Mouse (Mus musculus): ENCODE results near the gene Spsb4. TPM values are rescaled to one million over a fixed set of nuclear protein-coding genes. Genes with fewer than 3 reads are reported as not detected.
"Not testable (repeated sequence)": the region's sequence is repeated elsewhere in the genome, so short reads cannot be mapped to it uniquely, and the experiment has no call there.

Spsb4 gene
- polyA plus RNA-seq, 1 experiment from 2014 or later, result 1.2 TPM

DNA sequence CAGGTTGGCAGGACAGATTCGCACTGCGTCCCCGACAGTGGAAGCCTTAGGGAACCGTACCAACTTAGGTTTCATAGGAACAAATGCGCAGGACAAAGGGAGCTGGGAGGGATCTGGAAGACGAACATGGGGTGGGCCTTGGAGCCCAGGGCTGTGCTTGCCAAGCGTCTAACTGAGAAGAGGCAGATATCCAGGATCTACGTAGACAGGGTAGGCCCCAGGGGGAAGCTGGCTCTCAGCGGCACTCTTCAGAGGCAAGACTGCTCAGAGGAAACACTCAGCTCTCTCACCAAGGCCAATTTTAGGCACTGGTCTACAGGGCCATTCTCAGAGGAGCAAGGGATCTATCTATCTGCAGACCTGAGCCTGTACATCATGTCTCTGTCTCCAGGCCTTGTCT lies 69.1 kb downstream of the Spsb4 start:
- no peak for ATAC-seq (ENCODE audit: insufficient read depth)
- WGBS (ENCODE audit: insufficient replicate concordance), result 75% methylated on average over 9 of the region's 9 CpGs
- H3K9ac ChIP-seq, result no peak overlapping the region
- no peaks in the 10 kb centered on the region; the same call in 1 of the 2 replicates for H3K4me1 ChIP-seq (replicated peaks)
- H3K36me3 ChIP-seq (replicated peaks), result no peaks in the 10 kb centered on the region
- peaks cover 71% of the 10 kb centered on the region for H3K27me3 ChIP-seq
- no peaks in the 10 kb centered on the region for H3K9me3 ChIP-seq (replicated peaks)
- H3K4me2 ChIP-seq, result no peak overlapping the region
- no peak overlapping the region for H3K27ac ChIP-seq (replicated peaks)
- no peak overlapping the region for H3K4me3 ChIP-seq (replicated peaks)

DNA sequence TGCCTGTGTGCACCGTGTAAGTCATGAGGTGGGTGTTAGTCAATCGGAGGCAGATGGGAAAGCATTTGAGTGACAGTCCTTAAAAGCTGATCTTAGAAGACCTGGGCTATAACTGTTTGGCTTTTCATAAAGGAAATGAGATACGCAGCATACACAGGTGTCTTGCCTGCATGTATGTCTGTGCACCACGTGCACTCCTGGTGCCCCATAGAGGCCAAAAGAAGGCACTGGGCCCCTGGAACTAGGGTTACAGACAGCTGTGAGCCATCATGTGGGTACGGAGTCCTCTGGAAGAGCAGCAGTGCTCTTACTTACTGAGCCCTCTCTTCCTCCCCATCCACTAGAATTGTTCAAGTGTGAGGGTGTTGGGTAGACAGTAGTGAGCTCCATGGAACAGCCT lies 70.1 kb downstream of the Spsb4 start:
- no peak for ATAC-seq (ENCODE audit: insufficient read depth)
- WGBS (ENCODE audit: insufficient replicate concordance), result 71% methylated on average over 5 of the region's 5 CpGs
- no peak overlapping the region for H3K27ac ChIP-seq (replicated peaks)

DNA sequence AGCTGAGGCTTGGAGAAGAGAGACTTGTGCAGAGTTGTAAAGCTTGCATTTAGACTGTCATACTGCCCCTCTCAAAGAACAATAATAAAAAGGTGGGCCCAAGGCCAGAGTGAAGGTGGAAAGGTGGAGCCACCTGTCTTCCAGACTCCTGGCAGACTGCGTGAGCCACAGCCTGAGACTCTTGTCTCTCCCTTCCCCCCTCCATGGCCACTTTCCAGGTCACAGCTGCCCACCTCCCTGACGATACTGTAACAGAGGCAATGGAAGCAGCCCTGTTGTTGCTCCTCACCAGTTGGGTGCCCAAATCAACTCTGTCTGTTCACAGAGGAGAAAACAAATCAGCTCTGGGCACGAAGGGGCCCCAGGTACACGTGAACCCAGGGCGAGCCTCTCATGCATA lies 71.5 kb downstream of the Spsb4 start:
- 60% methylated on average over 5 of the region's 5 CpGs for WGBS (ENCODE audit: insufficient replicate concordance)
- Histone ChIP-seq H3K27ac (replicated peaks) (no peak overlapping the region), H3K27me3 (peaks cover 76% of the 10 kb centered on the region)

More for the DNA sequence above, 70.1 kb downstream of the Spsb4 start:
- Histone ChIP-seq H3K4me1 (replicated peaks) (no peaks in the 10 kb centered on the region; the same call in 1 of the 2 replicates), H3K36me3 (replicated peaks) (no peaks in the 10 kb centered on the region), H3K27me3 (peaks cover 72% of the 10 kb centered on the region), H3K9me3 (replicated peaks) (no peaks in the 10 kb centered on the region), H3K4me3 (replicated peaks) (no peak overlapping the region), H3K4me2 (no peak overlapping the region), H3K9ac (no peak overlapping the region)

DNA sequence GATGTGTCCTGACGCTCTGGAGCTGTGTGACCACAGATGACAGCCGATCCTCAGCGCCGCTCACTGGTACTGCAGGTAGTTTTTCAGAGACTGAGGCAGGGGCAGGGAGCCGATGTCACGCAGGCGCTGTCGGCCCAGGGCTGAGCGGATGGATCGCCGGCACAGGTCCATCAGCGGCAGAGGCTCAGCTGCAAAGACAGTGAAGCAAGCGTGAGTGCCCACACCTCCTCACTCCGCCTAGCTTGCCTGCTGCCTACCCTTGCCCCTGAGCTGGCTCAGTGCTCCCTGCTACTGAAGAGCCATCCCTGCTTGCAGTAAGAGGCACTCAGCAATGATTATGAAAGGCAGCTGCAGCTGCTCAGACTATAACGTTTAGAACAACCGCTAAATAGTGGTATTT lies 74.1 kb downstream of the Spsb4 start:
- no peak for ATAC-seq (ENCODE audit: insufficient read depth)
- Histone ChIP-seq H3K27ac (replicated peaks) (no peak overlapping the region), H3K36me3 (replicated peaks) (no peaks in the 10 kb centered on the region), H3K4me2 (no peak overlapping the region), H3K9me3 (replicated peaks) (no peaks in the 10 kb centered on the region), H3K4me1 (replicated peaks) (no peaks in the 10 kb centered on the region), H3K27me3 (peaks cover 69% of the 10 kb centered on the region), H3K4me3 (replicated peaks) (no peak overlapping the region), H3K9ac (no peak overlapping the region)
- 56% methylated on average over 16 of the region's 16 CpGs for whole genome bisulfite sequencing (ENCODE audit: insufficient replicate concordance)

More for the DNA sequence above, 71.5 kb downstream of the Spsb4 start:
- Histone ChIP-seq H3K9ac (no peak overlapping the region), H3K36me3 (replicated peaks) (no peaks in the 10 kb centered on the region), H3K4me2 (no peak overlapping the region), H3K9me3 (replicated peaks) (no peaks in the 10 kb centered on the region), H3K4me1 (replicated peaks) (no peaks in the 10 kb centered on the region; the same call in 1 of the 2 replicates), H3K4me3 (replicated peaks) (no peak overlapping the region)
- ATAC-seq (ENCODE audit: insufficient read depth), result no peak

DNA sequence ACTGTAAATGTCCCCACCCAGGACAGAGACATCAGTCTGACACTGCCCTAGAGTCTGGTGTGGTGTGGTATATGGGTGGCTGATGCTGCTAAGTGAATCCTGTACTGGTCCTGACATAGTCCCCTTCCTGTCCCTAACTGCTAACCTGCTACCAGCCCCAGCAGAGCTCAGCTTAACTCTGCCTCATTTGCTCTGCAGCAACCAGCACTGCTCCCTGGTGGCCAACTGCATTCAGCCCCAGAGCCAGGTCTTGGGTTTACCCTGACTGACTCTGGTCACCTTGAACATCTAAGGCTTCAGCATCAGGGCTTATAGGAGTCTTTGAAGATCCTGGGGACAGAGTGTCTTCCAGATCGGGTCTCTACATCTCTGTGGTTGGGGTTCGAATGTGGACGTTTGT lies 75.7 kb downstream of the Spsb4 start:
- Histone ChIP-seq H3K27ac (replicated peaks) (no peak overlapping the region), H3K4me1 (replicated peaks) (no peaks in the 10 kb centered on the region), H3K4me2 (no peak overlapping the region), H3K9ac (no peak overlapping the region), H3K9me3 (replicated peaks) (no peaks in the 10 kb centered on the region), H3K36me3 (replicated peaks) (no peaks in the 10 kb centered on the region), H3K27me3 (peaks cover 53% of the 10 kb centered on the region), H3K4me3 (replicated peaks) (no peak overlapping the region)
- no peak for ATAC-seq (ENCODE audit: insufficient read depth)
- 63% methylated on average over 3 of the region's 3 CpGs for WGBS (ENCODE audit: insufficient replicate concordance)

DNA sequence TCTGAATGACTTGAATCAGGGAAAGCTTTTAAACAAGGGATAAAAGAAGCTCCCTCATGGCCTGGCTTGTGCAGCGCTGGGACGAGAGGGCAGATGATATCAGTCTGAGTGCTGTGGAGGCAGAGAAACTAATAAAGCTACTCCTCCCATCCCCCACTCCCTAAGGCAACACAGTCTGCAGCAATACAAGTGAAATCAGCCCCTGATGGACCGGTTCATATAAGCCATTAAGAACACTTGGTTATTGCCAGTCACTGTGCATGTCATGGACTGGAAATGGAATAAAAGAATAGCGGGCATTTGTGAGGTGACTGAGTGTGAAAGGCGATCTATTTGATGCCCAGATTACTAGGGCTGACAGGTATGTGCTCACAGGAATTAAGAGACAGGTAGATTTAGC lies 79.8 kb downstream of the Spsb4 start:
- no peak overlapping the region for H3K27ac ChIP-seq (replicated peaks)
- WGBS (ENCODE audit: insufficient replicate concordance), result 62% methylated on average over 5 of the region's 5 CpGs
- H3K4me1 ChIP-seq (replicated peaks), result no peaks in the 10 kb centered on the region
- no peaks in the 10 kb centered on the region for H3K9me3 ChIP-seq (replicated peaks)
- no peak for ATAC-seq (ENCODE audit: insufficient read depth)
- H3K4me2 ChIP-seq, result no peak overlapping the region
- peaks cover 31% of the 10 kb centered on the region for H3K27me3 ChIP-seq
- H3K36me3 ChIP-seq (replicated peaks), result no peaks in the 10 kb centered on the region
- no peak overlapping the region for H3K9ac ChIP-seq
- H3K4me3 ChIP-seq (replicated peaks), result no peak overlapping the region

DNA sequence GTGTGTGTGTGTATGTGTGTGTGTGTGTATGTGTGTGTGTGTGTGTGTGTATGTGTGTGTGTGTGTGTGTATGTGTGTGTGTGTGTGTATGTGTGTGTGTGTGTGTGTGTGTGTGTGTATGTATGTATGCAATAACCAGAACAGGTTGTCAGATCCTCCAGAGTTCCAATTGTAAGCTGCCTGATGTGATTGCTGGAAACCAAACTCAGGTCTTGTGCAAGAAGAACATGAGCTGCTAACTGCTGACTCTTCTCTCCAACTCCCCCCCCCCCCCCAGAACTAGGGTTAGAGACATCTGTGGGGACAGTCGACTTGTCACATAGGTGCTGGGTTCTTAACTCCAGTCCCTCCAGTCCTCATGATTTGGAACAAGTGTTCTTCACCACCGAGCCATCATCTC lies 82.2 kb downstream of the Spsb4 start:
- not testable (repeated sequence) for H3K9ac ChIP-seq; H3K4me2 ChIP-seq; H3K36me3 ChIP-seq (replicated peaks); H3K9me3 ChIP-seq (replicated peaks); H3K27ac ChIP-seq (replicated peaks); ATAC-seq (ENCODE audit: insufficient read depth); H3K4me3 ChIP-seq (replicated peaks); H3K4me1 ChIP-seq (replicated peaks)
- H3K27me3 ChIP-seq, result peaks cover 12% of the 10 kb centered on the region; the same call in 1 of the 2 replicates
- 47% methylated on average over 2 of the region's 2 CpGs for WGBS (ENCODE audit: insufficient replicate concordance)

DNA sequence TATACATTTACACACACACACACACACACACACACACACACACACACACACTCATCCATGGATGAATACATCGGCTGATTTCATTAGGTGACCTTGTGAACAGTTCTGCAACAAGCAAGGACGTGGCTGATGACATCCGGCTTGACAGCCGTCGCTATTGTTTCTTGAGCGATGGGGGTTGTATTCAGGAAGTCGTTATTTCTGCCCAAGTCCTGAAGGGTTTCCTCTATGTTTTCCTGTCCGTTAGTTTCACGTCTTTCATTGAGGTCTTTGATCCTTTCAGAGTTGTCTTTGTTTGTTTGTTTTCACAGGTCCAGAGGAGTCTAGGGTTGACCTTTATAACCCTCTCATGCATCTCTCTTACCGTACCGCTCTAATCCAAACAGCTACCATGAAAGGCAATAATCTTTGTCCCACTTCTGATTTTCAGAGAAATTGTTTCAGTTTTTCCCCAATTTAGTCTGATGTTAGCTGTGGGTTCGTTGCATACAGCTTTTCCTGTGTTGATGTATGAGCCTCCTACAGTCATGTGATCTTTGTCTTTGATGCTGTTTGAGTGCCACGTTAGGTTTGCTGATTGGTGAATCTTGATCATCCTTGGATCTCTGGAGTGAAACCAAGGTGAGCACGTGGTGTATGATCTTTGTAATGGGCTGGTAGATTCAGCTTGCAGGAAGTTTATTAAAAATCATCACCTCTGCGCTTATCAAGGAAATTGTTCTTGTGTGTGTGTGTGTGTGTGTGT lies 82.9 kb downstream of the Spsb4 start:
- H3K27me3 ChIP-seq, result peaks cover 10% of the 10 kb centered on the region; the same call in 1 of the 2 replicates
- H3K4me3 ChIP-seq (replicated peaks), result no peak overlapping the region
- no peaks in the 10 kb centered on the region for H3K36me3 ChIP-seq (replicated peaks)
- no peak overlapping the region for H3K4me2 ChIP-seq
- H3K4me1 ChIP-seq (replicated peaks), result no peaks in the 10 kb centered on the region
- no peak for ATAC-seq (ENCODE audit: insufficient read depth)
- 17% methylated on average over 15 of the region's 15 CpGs for WGBS (ENCODE audit: insufficient replicate concordance)
- no peaks in the 10 kb centered on the region for H3K9me3 ChIP-seq (replicated peaks)
- H3K9ac ChIP-seq, result no peak overlapping the region
- no peak overlapping the region for H3K27ac ChIP-seq (replicated peaks)

DNA sequence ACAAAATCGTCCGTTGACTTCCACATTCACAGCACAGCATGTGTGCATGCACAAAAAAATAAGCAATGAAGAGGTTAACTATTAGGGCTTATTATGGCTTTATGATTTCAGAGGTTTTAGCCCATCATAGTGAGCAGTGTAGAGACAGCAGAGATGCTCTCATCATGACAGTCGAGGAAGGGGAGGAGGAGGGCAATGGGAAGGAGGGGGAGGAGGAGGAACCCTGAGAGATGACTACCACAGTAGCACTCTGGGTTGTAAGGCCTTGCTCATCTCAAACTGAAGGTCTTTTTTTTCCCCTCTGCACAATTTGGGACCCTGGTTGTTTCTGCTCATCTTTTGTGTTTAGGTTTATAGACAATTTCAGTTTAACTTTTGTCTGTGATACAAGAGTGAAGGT lies 83.8 kb downstream of the Spsb4 start:
- no peaks in the 10 kb centered on the region for H3K36me3 ChIP-seq (replicated peaks)
- 51% methylated on average over 3 of the region's 3 CpGs for WGBS (ENCODE audit: insufficient replicate concordance)
- H3K27ac ChIP-seq (replicated peaks), result no peak overlapping the region
- H3K9me3 ChIP-seq (replicated peaks), result no peaks in the 10 kb centered on the region
- H3K9ac ChIP-seq, result no peak overlapping the region
- ATAC-seq (ENCODE audit: insufficient read depth), result no peak
- H3K4me1 ChIP-seq (replicated peaks), result no peaks in the 10 kb centered on the region
- peaks cover 10% of the 10 kb centered on the region; the same call in 1 of the 2 replicates for H3K27me3 ChIP-seq
- no peak overlapping the region for H3K4me2 ChIP-seq
- H3K4me3 ChIP-seq (replicated peaks), result no peak overlapping the region

DNA sequence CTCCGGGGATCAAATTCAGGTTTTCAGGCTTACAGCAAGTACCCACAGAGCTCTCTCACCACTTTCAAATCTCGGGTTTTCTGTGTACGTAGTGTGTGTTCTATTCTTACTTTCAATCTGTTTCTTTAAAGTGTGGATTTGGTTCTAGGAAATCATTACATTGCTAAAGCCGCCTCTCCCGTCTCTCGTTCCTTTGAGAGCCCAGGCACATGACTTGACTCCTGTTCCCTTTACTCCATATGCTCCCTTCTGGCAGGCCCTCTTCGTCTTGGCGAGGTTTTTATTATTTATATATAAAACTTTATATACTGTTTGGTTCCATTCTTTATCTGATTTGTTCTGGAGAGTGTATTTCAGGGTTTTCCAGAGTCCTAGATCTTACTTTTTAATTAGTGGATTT lies 85.9 kb downstream of the Spsb4 start:
- H3K4me2 ChIP-seq, result no peak overlapping the region
- H3K4me3 ChIP-seq (replicated peaks), result no peak overlapping the region
- ATAC-seq (ENCODE audit: insufficient read depth), result no peak
- H3K27ac ChIP-seq (replicated peaks), result no peak overlapping the region
- H3K9me3 ChIP-seq (replicated peaks), result no peaks in the 10 kb centered on the region
- H3K36me3 ChIP-seq (replicated peaks), result no peaks in the 10 kb centered on the region
- H3K9ac ChIP-seq, result no peak overlapping the region
- 70% methylated on average over 8 of the region's 8 CpGs for WGBS (ENCODE audit: insufficient replicate concordance)
- peaks cover 15% of the 10 kb centered on the region for H3K27me3 ChIP-seq
- H3K4me1 ChIP-seq (replicated peaks), result no peaks in the 10 kb centered on the region

DNA sequence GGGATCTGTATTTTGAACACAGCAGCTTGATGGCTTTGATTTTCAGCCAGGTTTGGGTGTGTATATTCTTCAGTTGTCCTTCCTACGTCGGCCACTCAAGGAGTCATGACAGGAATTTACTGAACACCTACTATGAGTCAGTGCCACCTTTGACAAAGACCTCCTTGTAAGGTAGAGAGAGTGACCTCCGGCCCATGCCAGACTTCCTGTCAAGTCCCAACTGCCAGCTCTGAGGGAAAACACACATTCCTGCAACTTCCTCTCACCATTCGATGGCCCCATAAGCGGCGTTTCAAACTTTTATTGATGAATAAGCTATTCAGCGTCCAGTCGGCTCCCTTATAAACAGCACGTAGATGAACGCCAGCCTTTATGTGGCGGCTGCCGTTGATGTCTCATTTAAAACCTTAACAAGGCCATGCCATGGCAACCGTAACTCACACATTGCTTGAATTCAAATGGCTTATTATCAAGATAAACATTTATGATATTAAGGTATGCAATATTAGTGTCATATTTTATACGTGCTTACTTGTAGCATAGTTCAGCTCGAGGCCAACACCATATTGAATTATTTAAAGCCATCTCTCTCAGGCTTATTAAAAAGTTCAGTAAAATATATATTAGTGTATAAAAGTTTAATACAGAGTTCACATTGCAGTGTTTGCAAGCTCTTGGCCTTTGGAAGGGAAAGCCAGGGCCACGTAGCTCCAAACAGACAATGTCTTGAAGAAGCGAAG lies 94.9 kb downstream of the Spsb4 start:
- no peaks in the 10 kb centered on the region for H3K4me1 ChIP-seq (replicated peaks)
- no peaks in the 10 kb centered on the region for H3K9me3 ChIP-seq (replicated peaks)
- ATAC-seq (ENCODE audit: insufficient read depth), result no peak
- H3K27ac ChIP-seq (replicated peaks), result no peak overlapping the region
- H3K4me3 ChIP-seq (replicated peaks), result no peak overlapping the region
- no peaks in the 10 kb centered on the region for H3K36me3 ChIP-seq (replicated peaks)
- no peak overlapping the region for H3K9ac ChIP-seq
- no peak overlapping the region for H3K4me2 ChIP-seq
- peaks cover 6% of the 10 kb centered on the region; the same call in 1 of the 2 replicates for H3K27me3 ChIP-seq
- 62% methylated on average over 17 of the region's 17 CpGs for WGBS (ENCODE audit: insufficient replicate concordance)

Measured in liver, embryonic 15.5 days (tissue).